Comparison of ENCODE assay signal across 19 mouse cellular contexts in the genomic region with DNA sequence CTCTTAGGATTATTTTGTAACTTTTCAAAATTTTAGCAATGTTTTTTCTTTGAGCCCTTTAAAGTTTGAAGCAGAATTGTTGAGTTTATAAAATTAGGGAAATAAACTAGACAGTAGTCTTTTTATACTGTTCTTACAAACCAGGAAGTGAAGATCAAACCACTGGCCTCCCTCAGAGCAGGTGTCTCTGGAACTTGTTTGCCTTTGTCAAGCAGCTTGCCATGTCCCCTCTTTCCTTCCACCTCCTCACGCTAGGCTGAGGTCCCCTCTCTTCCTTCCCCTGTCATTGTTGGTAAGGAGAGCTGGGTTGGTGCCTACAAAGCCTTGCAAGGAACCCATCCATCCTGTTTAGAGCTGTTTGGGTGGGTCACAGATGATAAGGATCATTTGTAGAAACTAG. TPM values are rescaled to one million over a fixed set of nuclear protein-coding genes. Genes with fewer than 3 reads are reported as not detected.
A peak's percentile ranks its signal among the peaks of the same experiment; 100 is the strongest.
DNase-seq lines count a peak whose midpoint lies in the region; ATAC-seq lines count a peak whose summit lies in the region.
"Had no signal": no experiment of that assay in that cellular context is flagged by ENCODE, and none has a peak within 500 bp of the region (broad histone marks: within the 10 kb centered on the region; RNA-seq: fewer than 3 reads in every experiment).

No protein-coding gene starts in this region.

- no peaks in the 10 kb centered on the region for H3K4me1 ChIP-seq in kidney, embryonic 16.5 days (ENCODE audit: insufficient read depth, low read length)
- H3K4me1 ChIP-seq: neural tube, embryonic 15.5 days; stomach, embryonic 15.5 days had no signal

- DNase-seq in 416B (ENCODE audit: low read depth): peak; percentile 36
- DNase-seq in CD4-positive, CD25-positive, alpha-beta regulatory T cell, adult 2 months (ENCODE audit: low read depth, low spot score): peak; percentile 25
- peak; percentile 7 for DNase-seq in induced T-regulatory cell, adult 2 months (ENCODE audit: low read depth)
- peak; percentile 36 to 45 for DNase-seq in thymus, postnatal 10 days (ENCODE audit: low spot score in 2 of 2)
- DNase-seq in adrenal gland, postnatal 25 days: no peak
- DNase-seq in right cerebral cortex, postnatal 10 days (ENCODE audit: low spot score in 2 of 2): no peak
- DNase-seq: adrenal gland, postnatal 14 days; cerebellum, adult 2 months; forebrain, postnatal 0 days; heart, adult 2 months; liver, embryonic 13.5 days had no signal

- no peaks in the 10 kb centered on the region for H3K9me3 ChIP-seq in kidney, embryonic 16.5 days (ENCODE audit: low read length)
- H3K9me3 ChIP-seq: liver, embryonic 13.5 days; neural tube, embryonic 15.5 days; stomach, embryonic 15.5 days had no signal

- H3K4me3 ChIP-seq in kidney, embryonic 16.5 days (ENCODE audit: low read length): no peak overlapping the region
- H3K4me3 ChIP-seq: heart, adult 2 months; layer of hippocampus, adult 2 months; left cerebral cortex, adult 2 months; liver, embryonic 13.5 days; neural tube, embryonic 15.5 days; stomach, embryonic 15.5 days had no signal

- 71% methylated on average over 1 of the region's 1 CpGs for WGBS in kidney, embryonic 16.5 days

- no peaks in the 10 kb centered on the region for H3K36me3 ChIP-seq in kidney, embryonic 16.5 days (ENCODE audit: insufficient read depth, low read length)
- H3K36me3 ChIP-seq: liver, embryonic 13.5 days; stomach, embryonic 15.5 days had no signal

- no peaks in the 10 kb centered on the region for H3K27me3 ChIP-seq in kidney, embryonic 16.5 days (ENCODE audit: insufficient read depth, low read length)
- H3K27me3 ChIP-seq: liver, embryonic 13.5 days; neural tube, embryonic 15.5 days; stomach, embryonic 15.5 days had no signal

- ATAC-seq in kidney, embryonic 16.5 days (ENCODE audit: low FRiP score, low TSS enrichment): no peak
- ATAC-seq: activated CD4-positive, CD25-positive, alpha-beta regulatory T cell, adult 4 months; forebrain, postnatal 0 days had no signal

- no peak overlapping the region for H3K4me2 ChIP-seq in kidney, embryonic 16.5 days (replicated peaks; ENCODE audit: low read depth, low read length)
- H3K4me2 ChIP-seq: liver, embryonic 13.5 days; midbrain, embryonic 11.5 days; neural tube, embryonic 15.5 days; stomach, embryonic 15.5 days had no signal

- no peak overlapping the region for H3K27ac ChIP-seq in kidney, embryonic 16.5 days (ENCODE audit: low read length)
- H3K27ac ChIP-seq: heart, adult 2 months; kidney, postnatal 0 days; layer of hippocampus, adult 2 months; left cerebral cortex, adult 2 months; liver, embryonic 13.5 days; neural tube, embryonic 15.5 days; stomach, embryonic 15.5 days had no signal

- H3K9ac ChIP-seq in kidney, embryonic 16.5 days (replicated peaks; ENCODE audit: low read length): no peak overlapping the region
- H3K9ac ChIP-seq: forebrain, postnatal 0 days; liver, embryonic 13.5 days; neural tube, embryonic 15.5 days; stomach, embryonic 15.5 days had no signal

RNA-seq across cellular contexts. Expression of a gene that starts 9.0 kb away (rescaled TPM):
- total RNA-seq in adrenal gland, postnatal 25 days (2021): 26.5 and 34.9 TPM in 2 replicates
- polyA plus RNA-seq in kidney, embryonic 16.5 days (2015; fragmentation: Nextera tagmentation; extraction: Ambion mirVana): 28.3 and 31.5 TPM in 2 replicates

Comparison
In these comparisons a context has a peak if more than half of its experiments do, and no peak if none do; other contexts are left out.
1. DNase-seq: peak in 416B (single experiment), CD4-positive, CD25-positive, alpha-beta regulatory T cell, adult 2 months (single experiment), induced T-regulatory cell, adult 2 months (single experiment) and thymus, postnatal 10 days (2 of 2); none in adrenal gland, postnatal 25 days (single experiment) and right cerebral cortex, postnatal 10 days (0 of 2).